Mouse (Mus musculus): ENCODE results near the gene 6030468B19Rik.
A peak's percentile ranks its signal among the peaks of the same experiment; 100 is the strongest.

GRCm38 (mm10) chr11:117855975-117856374 lies 58.5 kb downstream of the 6030468B19Rik start:
- TF ChIP-seq ZNF384 (IDR thresholded peaks at IDR 0.05; ENCODE audit: low read depth, low read length) = no peak
- peak; percentile 93 for TF ChIP-seq MAFK (IDR thresholded peaks at IDR 0.05; ENCODE audit: insufficient read depth, low read depth, low read length)
